Mouse (Mus musculus): ENCODE measurements around the gene Sycp3. TPM values are rescaled to one million over a fixed set of nuclear protein-coding genes. Genes with fewer than 3 reads are reported as not detected.

Sycp3 gene
- not detected in 2 replicates for polyA plus RNA-seq (2012; rRNA removed; ENCODE audit: low replicate concordance)

GRCm38 (mm10) chr10:88459502-88459992 lies at the start of gene Sycp3:
Gene Sycp3 (plus strand): TSS chr10:88459569.

DNA sequence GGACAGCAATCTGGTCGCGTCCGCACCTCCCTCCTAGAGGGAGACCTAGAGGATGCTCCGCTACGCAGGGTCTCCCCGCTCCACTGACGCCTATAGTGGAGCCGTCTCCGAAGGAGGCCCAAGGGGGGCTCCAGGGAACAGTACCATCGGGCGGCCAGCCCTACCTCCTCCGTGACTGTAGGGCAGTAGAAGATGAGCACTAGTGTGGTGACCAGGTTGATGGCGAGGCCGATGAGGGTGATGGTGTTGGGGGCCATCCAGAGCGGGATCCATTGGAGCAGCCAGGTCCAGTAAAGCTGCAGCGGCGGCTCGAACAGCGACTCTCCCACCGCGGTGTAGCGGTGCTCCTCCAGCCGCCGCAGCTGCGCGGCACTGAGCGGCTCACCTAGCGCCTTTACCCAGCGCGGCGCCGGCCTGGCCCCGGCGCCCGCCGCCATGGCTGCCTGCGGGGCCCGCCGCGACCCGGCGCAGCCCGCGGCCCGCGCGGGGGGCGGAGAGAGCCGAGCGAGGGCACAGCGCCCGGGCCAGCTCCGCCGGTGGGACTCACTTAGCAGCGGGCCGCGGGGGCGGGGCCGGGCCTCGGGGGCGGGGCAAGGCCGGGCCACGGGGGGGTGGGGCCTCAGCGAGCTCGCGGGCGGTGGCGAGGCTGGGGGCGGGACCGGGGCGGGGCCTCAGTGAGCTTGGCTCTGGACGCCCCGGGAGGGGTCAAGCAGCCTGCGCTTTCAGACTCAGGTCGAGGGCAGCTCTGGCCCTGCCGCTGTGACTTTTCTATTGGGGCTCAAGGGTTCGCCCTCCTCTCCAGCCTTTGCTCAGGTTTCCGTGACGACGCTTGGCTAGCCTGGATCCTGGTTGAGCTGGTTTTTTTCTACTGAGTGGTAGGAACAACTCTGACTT lies 44.3 kb downstream of the Sycp3 start, which contains the start of gene Chpt1:
Gene Chpt1, minus strand, starts transcription at position 653 of the 894 bp plus-strand sequence.

Other genes starting within 250 kb of the Sycp3 start
- gene Dram1, start 80.5 kb upstream of the Sycp3 start, polyA plus RNA-seq (2012; rRNA removed; ENCODE audit: low replicate concordance) = 104 and 118 TPM in 2 replicates
- 11.9 and 22.0 TPM in 2 replicates for gene Gnptab, start 80.4 kb upstream of the Sycp3 start, polyA plus RNA-seq (2012; rRNA removed; ENCODE audit: low replicate concordance)
- gene Chpt1, start 44.5 kb downstream of the Sycp3 start, polyA plus RNA-seq (2012; rRNA removed; ENCODE audit: low replicate concordance) = 453 and 496 TPM in 2 replicates
- gene Mybpc1, start 145.6 kb downstream of the Sycp3 start, polyA plus RNA-seq (2012; rRNA removed; ENCODE audit: low replicate concordance) = 0.11 and 62.1 TPM in 2 replicates
- 0.98 and 1.9 TPM in 2 replicates for gene Spic, start 225.4 kb downstream of the Sycp3 start, polyA plus RNA-seq (2012; rRNA removed; ENCODE audit: low replicate concordance)

All from mammary gland, adult 2 months (tissue).